Mouse (Mus musculus): ENCODE data around the gene Dtx1.

Dtx1 gene

GRCm38 (mm10) chr5:120711827-120712226, at the start of gene Dtx1:
TSS of gene Dtx1 (minus strand) at chr5:120711927.
- DNase-seq, result no peak

- no peak for DNase-seq
Observed at GRCm38 (mm10) chr5:120754215-120754614, 42.5 kb upstream of the Dtx1 start.

- DNase-seq, result no peak
Observed at GRCm38 (mm10) chr5:120752786-120753185, 41.1 kb upstream of the Dtx1 start.

GRCm38 (mm10) chr5:120751206-120751605, 39.5 kb upstream of the Dtx1 start:
- no peak for DNase-seq

- no peak for DNase-seq
Observed at GRCm38 (mm10) chr5:120749688-120750087, 38.0 kb upstream of the Dtx1 start, which contains the start of gene Oas2. TSS of gene Oas2 (minus strand) at chr5:120749853.

- peak; percentile 35 for DNase-seq
Observed at GRCm38 (mm10) chr5:120746451-120746850, 34.7 kb upstream of the Dtx1 start.

GRCm38 (mm10) chr5:120742125-120742524, 30.4 kb upstream of the Dtx1 start:
- DNase-seq, result no peak

GRCm38 (mm10) chr5:120734380-120734990, 22.8 kb upstream of the Dtx1 start:
- DNase-seq, result no peak

- no peak for DNase-seq
Observed at GRCm38 (mm10) chr5:120733696-120734095, 22.0 kb upstream of the Dtx1 start.

GRCm38 (mm10) chr5:120732740-120733139, 21.0 kb upstream of the Dtx1 start:
- DNase-seq, result no peak

- DNase-seq, result peak; percentile 40
Observed at GRCm38 (mm10) chr5:120729319-120729718, 17.6 kb upstream of the Dtx1 start.

GRCm38 (mm10) chr5:120725811-120726455, 14.2 kb upstream of the Dtx1 start:
- no peak for DNase-seq

GRCm38 (mm10) chr5:120721005-120721404, 9.3 kb upstream of the Dtx1 start:
- no peak for DNase-seq

GRCm38 (mm10) chr5:120718600-120719378, 7.1 kb upstream of the Dtx1 start:
- no peak for DNase-seq

- DNase-seq, result no peak
Observed at GRCm38 (mm10) chr5:120717136-120717535, 5.4 kb upstream of the Dtx1 start.

GRCm38 (mm10) chr5:120714314-120714713, 2.6 kb upstream of the Dtx1 start:
- peak; percentile 88 for DNase-seq

GRCm38 (mm10) chr5:120712721-120713120, 994 bp upstream of the Dtx1 start:
- no peak for DNase-seq

GRCm38 (mm10) chr5:120711416-120711815, 311 bp downstream of the Dtx1 start:
- peak; percentile 84 for DNase-seq

- DNase-seq, result peak; percentile 54
Observed at GRCm38 (mm10) chr5:120710826-120711248, 890 bp downstream of the Dtx1 start.

- DNase-seq, result peak; percentile 61
Observed at GRCm38 (mm10) chr5:120710161-120710825, 1.4 kb downstream of the Dtx1 start.

- no peak for DNase-seq
Observed at GRCm38 (mm10) chr5:120706976-120707375, 4.8 kb downstream of the Dtx1 start.

GRCm38 (mm10) chr5:120706541-120706940, 5.2 kb downstream of the Dtx1 start:
- DNase-seq, result peak; percentile 45

- no peak for DNase-seq
Observed at GRCm38 (mm10) chr5:120704421-120704820, 7.3 kb downstream of the Dtx1 start.
